In the genomic region with DNA sequence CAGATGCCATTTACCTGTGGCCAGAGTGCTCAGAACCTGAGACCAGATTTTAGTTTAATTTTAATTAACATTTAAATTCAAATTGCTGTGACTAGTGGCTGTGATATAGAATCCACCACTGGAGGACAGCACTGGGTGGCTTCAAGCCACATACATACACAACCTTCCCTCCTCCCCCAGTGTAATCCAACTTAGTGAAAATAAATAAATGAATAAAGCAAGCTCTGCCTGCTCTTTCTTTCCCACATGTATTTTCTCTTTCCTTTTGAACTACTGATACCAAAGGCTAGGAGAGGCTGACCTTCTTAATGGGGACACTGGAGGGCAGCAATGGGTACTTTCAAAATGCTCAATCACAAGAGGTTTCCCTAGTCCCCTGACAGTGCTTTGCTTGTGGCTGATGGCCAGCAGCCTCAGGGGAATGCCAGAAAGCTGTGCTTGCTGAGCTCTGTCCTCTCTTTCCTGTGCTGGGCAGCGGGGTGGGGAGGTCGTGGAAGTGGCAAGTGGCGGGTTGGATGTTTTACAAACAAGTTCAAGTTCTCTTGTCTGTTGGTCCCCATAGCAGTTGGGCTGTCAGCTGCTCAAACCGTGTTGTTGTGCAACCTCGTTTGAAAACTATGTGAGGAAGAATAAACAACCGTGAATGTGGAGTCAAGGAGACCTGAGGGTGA, we compare ENCODE assay signal across 7 mouse cellular contexts.
DNase-seq lines count a peak whose midpoint lies in the region; ATAC-seq and TF ChIP-seq lines count a peak whose summit lies in the region.
"Not testable (repeated sequence)": the region's sequence is repeated elsewhere in the genome, so short reads cannot be mapped to it uniquely, and the experiment has no call there.

No protein-coding gene starts in this region.

- not testable (repeated sequence) for H3K4me1 ChIP-seq in lung, embryonic 16.5 days (replicated peaks; ENCODE audit: control insufficient read depth, insufficient read depth, low read length)

- in situ Hi-C loops in Patski (cut with MboI; ENCODE audit: low pct_unique_long_range_greater_than_20kb): not testable (repeated sequence)

- H3K36me3 ChIP-seq in lung, embryonic 16.5 days (ENCODE audit: control insufficient read depth, insufficient read depth, low read length): not testable (repeated sequence)

- H3K27me3 ChIP-seq in Patski; lung, embryonic 16.5 days (ENCODE audit: control insufficient read depth, insufficient read depth, low read depth, low read length): not testable (repeated sequence)

- not testable (repeated sequence) for H3K9me3 ChIP-seq in lung, embryonic 16.5 days (ENCODE audit: control insufficient read depth, low read length)

- 65% methylated on average over 6 of the region's 6 CpGs for WGBS in lung, embryonic 16.5 days

- not testable (repeated sequence) for H3K9ac ChIP-seq in lung, embryonic 16.5 days (ENCODE audit: low read length)

- POLR2A ChIA-PET in Patski (lab: Charles Lee): not testable (repeated sequence)

- not testable (repeated sequence) for ATAC-seq in Patski
- ATAC-seq in lung, embryonic 16.5 days (ENCODE audit: low read depth): peak; percentile 82

- not testable (repeated sequence) for H3K4me3 ChIP-seq in layer of hippocampus, adult 2 months; lung, embryonic 16.5 days (ENCODE audit: low read length)

- not testable (repeated sequence) for H3K27ac ChIP-seq in layer of hippocampus, adult 2 months; lung, embryonic 16.5 days (ENCODE audit: low read length)

- peak; percentile 30 for TF ChIP-seq CTCF in Patski (IDR thresholded peaks at IDR 0.05)
- peak; percentile 48 for TF ChIP-seq CTCF in layer of hippocampus, adult 2 months (conservative IDR thresholded peaks at IDR 0.05)

- peak; percentile 60 for DNase-seq in 3134 (ENCODE audit: extremely low read depth, insufficient read length, low spot score)
- not testable (repeated sequence) for DNase-seq in Patski (ENCODE audit: low read depth, low spot score); layer of hippocampus, adult 2 months (ENCODE audit: low spot score in 2 of 2)
- peak; percentile 27 for DNase-seq in heart, adult 11 months
- DNase-seq in lung, adult 18-20 months: peak; percentile 62 to 66
- peak; percentile 39 for DNase-seq in lung, postnatal 36 days

- not testable (repeated sequence) for H3K4me2 ChIP-seq in lung, embryonic 16.5 days (ENCODE audit: low read depth, low read length)

- CTCF ChIA-PET in Patski (lab: Charles Lee): not testable (repeated sequence)
